Mouse (Mus musculus): ENCODE data around the gene Ppfia1.

The Ppfia1 gene

GRCm38 (mm10) chr7:144480314-144480713 lies 73.2 kb downstream of the Ppfia1 start:
- DNase-seq: no peak

- DNase-seq: no peak
Measured at GRCm38 (mm10) chr7:144479569-144479968, 74.0 kb downstream of the Ppfia1 start.

- no peak for DNase-seq
Measured at GRCm38 (mm10) chr7:144475741-144476140, 77.8 kb downstream of the Ppfia1 start.

GRCm38 (mm10) chr7:144473486-144473885 lies 80.0 kb downstream of the Ppfia1 start:
- DNase-seq: no peak

- DNase-seq: no peak
Measured at GRCm38 (mm10) chr7:144471103-144471502, 82.4 kb downstream of the Ppfia1 start.

GRCm38 (mm10) chr7:144470545-144471059 lies 82.9 kb downstream of the Ppfia1 start, which contains the start of gene Cttn:
Gene Cttn (minus strand): TSS chr7:144471009.
- DNase-seq: peak; percentile 20 to 38

GRCm38 (mm10) chr7:144469908-144470544 lies 83.5 kb downstream of the Ppfia1 start:
- no peak for DNase-seq

GRCm38 (mm10) chr7:144469181-144469641 lies 84.3 kb downstream of the Ppfia1 start:
- DNase-seq: no peak

- DNase-seq: no peak
Measured at GRCm38 (mm10) chr7:144468741-144469140, 84.8 kb downstream of the Ppfia1 start.

GRCm38 (mm10) chr7:144462577-144462976 lies 91.0 kb downstream of the Ppfia1 start:
- DNase-seq: no peak

GRCm38 (mm10) chr7:144461246-144461902 lies 92.2 kb downstream of the Ppfia1 start:
- DNase-seq: no peak

GRCm38 (mm10) chr7:144458881-144459280 lies 94.6 kb downstream of the Ppfia1 start:
- no peak for DNase-seq

GRCm38 (mm10) chr7:144450661-144451060 lies 102.9 kb downstream of the Ppfia1 start:
- no peak for DNase-seq

GRCm38 (mm10) chr7:144449637-144450570 lies 103.6 kb downstream of the Ppfia1 start:
- no peak for DNase-seq

- DNase-seq: no peak
Measured at GRCm38 (mm10) chr7:144448186-144448585, 105.3 kb downstream of the Ppfia1 start.

GRCm38 (mm10) chr7:144447146-144447545 lies 106.4 kb downstream of the Ppfia1 start:
- DNase-seq: peak; percentile 42 to 48

- peak; percentile 67 to 69 for DNase-seq
Measured at GRCm38 (mm10) chr7:144444788-144445187, 108.7 kb downstream of the Ppfia1 start.

- DNase-seq: no peak
Measured at GRCm38 (mm10) chr7:144441976-144442375, 111.6 kb downstream of the Ppfia1 start.

- DNase-seq: no peak
Measured at GRCm38 (mm10) chr7:144441466-144441865, 112.1 kb downstream of the Ppfia1 start.

- DNase-seq: no peak
Measured at GRCm38 (mm10) chr7:144438811-144439210, 114.7 kb downstream of the Ppfia1 start.

- no peak for DNase-seq
Measured at GRCm38 (mm10) chr7:144432920-144433319, 120.6 kb downstream of the Ppfia1 start.

GRCm38 (mm10) chr7:144427460-144427859 lies 126.1 kb downstream of the Ppfia1 start:
- DNase-seq: no peak
